Mouse (Mus musculus): Measurements from ENCODE around the gene Nid1. TPM values are rescaled to one million over a fixed set of nuclear protein-coding genes. Genes with fewer than 3 reads are reported as not detected.
"Not testable (repeated sequence)": the region's sequence is repeated elsewhere in the genome, so short reads cannot be mapped to it uniquely, and the experiment has no call there.

The Nid1 gene
- polyA plus RNA-seq, 1 experiment from 2014 or later = 32.6 TPM

- not testable (repeated sequence) for H3K27me3 ChIP-seq (replicated peaks; ENCODE audit: control insufficient read depth, insufficient read depth, low read length); H3K4me2 ChIP-seq; DNase-seq (ENCODE audit: low spot score); H3K36me3 ChIP-seq (ENCODE audit: control insufficient read depth, insufficient read depth, low read length); ATAC-seq (replicated peaks; ENCODE audit: low FRiP score); H3K9me3 ChIP-seq (ENCODE audit: control insufficient read depth, low read length); H3K4me1 ChIP-seq (replicated peaks; ENCODE audit: control insufficient read depth, insufficient read depth, low read length); H3K4me3 ChIP-seq (ENCODE audit: low read depth, low read length); H3K9ac ChIP-seq (ENCODE audit: low read depth, low read length); H3K27ac ChIP-seq (ENCODE audit: low read depth, low read length)
- no CpG with 5 or more reads among the region's 6 CpGs for WGBS
Observed at GRCm38 (mm10) chr13:13405511-13405910, 31.8 kb upstream of the Nid1 start.

- ATAC-seq (replicated peaks; ENCODE audit: low FRiP score) = no peak; the same call in 1 of the 2 replicates
- no peak overlapping the region for H3K4me3 ChIP-seq (ENCODE audit: low read depth, low read length)
Observed at GRCm38 (mm10) chr13:13414206-13414605, 23.1 kb upstream of the Nid1 start.

GRCm38 (mm10) chr13:13415120-13416006 lies 22.0 kb upstream of the Nid1 start:
- H3K4me2 ChIP-seq = 0 out of 2 replicates have a peak overlapping the region, but pooled peaks have one; percentile 18
- not testable (repeated sequence) for H3K36me3 ChIP-seq (ENCODE audit: control insufficient read depth, insufficient read depth, low read length); H3K4me3 ChIP-seq (ENCODE audit: low read depth, low read length); H3K4me1 ChIP-seq (replicated peaks; ENCODE audit: control insufficient read depth, insufficient read depth, low read length); H3K27me3 ChIP-seq (replicated peaks; ENCODE audit: control insufficient read depth, insufficient read depth, low read length); H3K9me3 ChIP-seq (ENCODE audit: control insufficient read depth, low read length); H3K9ac ChIP-seq (ENCODE audit: low read depth, low read length); H3K27ac ChIP-seq (ENCODE audit: low read depth, low read length)
- 28% methylated on average over 23 of the region's 23 CpGs for WGBS
- ATAC-seq (replicated peaks; ENCODE audit: low FRiP score) (peak; percentile 54; the same call in 1 of the 2 replicates), DNase-seq (ENCODE audit: low spot score) (peak; percentile 43)

More at GRCm38 (mm10) chr13:13414206-13414605, 23.1 kb upstream of the Nid1 start:
- no peaks in the 10 kb centered on the region for H3K27me3 ChIP-seq (replicated peaks; ENCODE audit: control insufficient read depth, insufficient read depth, low read length)
- no peaks in the 10 kb centered on the region for H3K4me1 ChIP-seq (replicated peaks; ENCODE audit: control insufficient read depth, insufficient read depth, low read length)
- H3K9me3 ChIP-seq (ENCODE audit: control insufficient read depth, low read length) = no peaks in the 10 kb centered on the region
- H3K27ac ChIP-seq (ENCODE audit: low read depth, low read length) = no peak overlapping the region
- H3K36me3 ChIP-seq (ENCODE audit: control insufficient read depth, insufficient read depth, low read length) = no peaks in the 10 kb centered on the region
- 58% methylated on average over 3 of the region's 3 CpGs for WGBS
- no peak for DNase-seq (ENCODE audit: low spot score)
- H3K4me2 ChIP-seq = no peak overlapping the region
- no peak overlapping the region for H3K9ac ChIP-seq (ENCODE audit: low read depth, low read length)

GRCm38 (mm10) chr13:13416007-13416337 lies 21.4 kb upstream of the Nid1 start:
- H3K4me2 ChIP-seq; H3K4me1 ChIP-seq (replicated peaks; ENCODE audit: control insufficient read depth, insufficient read depth, low read length); H3K9me3 ChIP-seq (ENCODE audit: control insufficient read depth, low read length); H3K27me3 ChIP-seq (replicated peaks; ENCODE audit: control insufficient read depth, insufficient read depth, low read length); H3K4me3 ChIP-seq (ENCODE audit: low read depth, low read length); H3K36me3 ChIP-seq (ENCODE audit: control insufficient read depth, insufficient read depth, low read length); ATAC-seq (replicated peaks; ENCODE audit: low FRiP score); DNase-seq (ENCODE audit: low spot score); H3K9ac ChIP-seq (ENCODE audit: low read depth, low read length); H3K27ac ChIP-seq (ENCODE audit: low read depth, low read length): not testable (repeated sequence)
- 97% methylated on average over 2 of the region's 4 CpGs for WGBS

GRCm38 (mm10) chr13:13418859-13419258 lies 18.5 kb upstream of the Nid1 start:
- not testable (repeated sequence) for H3K9me3 ChIP-seq (ENCODE audit: control insufficient read depth, low read length); DNase-seq (ENCODE audit: low spot score); ATAC-seq (replicated peaks; ENCODE audit: low FRiP score)

GRCm38 (mm10) chr13:13423301-13423700 lies 14.1 kb upstream of the Nid1 start:
- H3K36me3 ChIP-seq (ENCODE audit: control insufficient read depth, insufficient read depth, low read length); H3K27ac ChIP-seq (ENCODE audit: low read depth, low read length); H3K27me3 ChIP-seq (replicated peaks; ENCODE audit: control insufficient read depth, insufficient read depth, low read length); H3K9ac ChIP-seq (ENCODE audit: low read depth, low read length); H3K4me2 ChIP-seq; ATAC-seq (replicated peaks; ENCODE audit: low FRiP score); H3K9me3 ChIP-seq (ENCODE audit: control insufficient read depth, low read length); DNase-seq (ENCODE audit: low spot score); H3K4me1 ChIP-seq (replicated peaks; ENCODE audit: control insufficient read depth, insufficient read depth, low read length); H3K4me3 ChIP-seq (ENCODE audit: low read depth, low read length): not testable (repeated sequence)
- 57% methylated on average over 2 of the region's 5 CpGs for WGBS

More at GRCm38 (mm10) chr13:13418859-13419258, 18.5 kb upstream of the Nid1 start:
- not testable (repeated sequence) for H3K27me3 ChIP-seq (replicated peaks; ENCODE audit: control insufficient read depth, insufficient read depth, low read length); H3K9ac ChIP-seq (ENCODE audit: low read depth, low read length); H3K36me3 ChIP-seq (ENCODE audit: control insufficient read depth, insufficient read depth, low read length); H3K4me1 ChIP-seq (replicated peaks; ENCODE audit: control insufficient read depth, insufficient read depth, low read length); H3K27ac ChIP-seq (ENCODE audit: low read depth, low read length); H3K4me2 ChIP-seq; H3K4me3 ChIP-seq (ENCODE audit: low read depth, low read length)
- WGBS = 89% methylated on average over 6 of the region's 12 CpGs

GRCm38 (mm10) chr13:13436161-13436560 lies 1.2 kb upstream of the Nid1 start:
- not testable (repeated sequence) for H3K4me3 ChIP-seq (ENCODE audit: low read depth, low read length); H3K9me3 ChIP-seq (ENCODE audit: control insufficient read depth, low read length); H3K4me1 ChIP-seq (replicated peaks; ENCODE audit: control insufficient read depth, insufficient read depth, low read length); DNase-seq (ENCODE audit: low spot score); H3K4me2 ChIP-seq; H3K27me3 ChIP-seq (replicated peaks; ENCODE audit: control insufficient read depth, insufficient read depth, low read length); H3K9ac ChIP-seq (ENCODE audit: low read depth, low read length); H3K27ac ChIP-seq (ENCODE audit: low read depth, low read length); H3K36me3 ChIP-seq (ENCODE audit: control insufficient read depth, insufficient read depth, low read length); ATAC-seq (replicated peaks; ENCODE audit: low FRiP score)
- WGBS = 59% methylated on average over 4 of the region's 7 CpGs

GRCm38 (mm10) chr13:13438112-13438953 lies 982 bp downstream of the Nid1 start:
- peak overlapping the region; percentile 49 for H3K4me2 ChIP-seq
- H3K9me3 ChIP-seq (ENCODE audit: control insufficient read depth, low read length); H3K4me1 ChIP-seq (replicated peaks; ENCODE audit: control insufficient read depth, insufficient read depth, low read length); H3K27ac ChIP-seq (ENCODE audit: low read depth, low read length); H3K9ac ChIP-seq (ENCODE audit: low read depth, low read length); H3K27me3 ChIP-seq (replicated peaks; ENCODE audit: control insufficient read depth, insufficient read depth, low read length); H3K36me3 ChIP-seq (ENCODE audit: control insufficient read depth, insufficient read depth, low read length): not testable (repeated sequence)
- 0 out of 2 replicates have a peak overlapping the region, but pooled peaks have one; percentile 20 for H3K4me3 ChIP-seq (ENCODE audit: low read depth, low read length)
- ATAC-seq (replicated peaks; ENCODE audit: low FRiP score) (peak; percentile 90), DNase-seq (ENCODE audit: low spot score) (peak; percentile 34)
- WGBS = 3% methylated on average over 13 of the region's 28 CpGs

Measured in liver, embryonic 11.5 days (tissue).